Mouse (Mus musculus) lung, embryonic 16.5 days (tissue): ENCODE measurements around the gene Skil. TPM values are rescaled to one million over a fixed set of nuclear protein-coding genes. Genes with fewer than 3 reads are reported as not detected.
"Not testable (repeated sequence)": the region's sequence is repeated elsewhere in the genome, so short reads cannot be mapped to it uniquely, and the experiment has no call there.

ENCODE experiments used
- ATAC-seq: fragments of 200-750 bp; cut with Nextera tagmentation; 2 replicates; pipeline ENCODE4 v1.8.0; 2017; ENCODE audit warnings: low read depth, mild to moderate bottlenecking, moderate library complexity
- H3K27ac ChIP-seq: fragments of 300-500 bp; sonication (generic); 2 replicates; pipeline ENCODE4 v1.5.1; 2014; ENCODE audit warnings: mild to moderate bottlenecking, control low read depth, low read length
- H3K27me3 ChIP-seq: fragments of 300-500 bp; sonication (generic); 2 replicates; pipeline ENCODE4 v1.6.1; 2014; ENCODE audit warnings: low read depth, low read length, mixed read lengths; ENCODE audit not compliant: control insufficient read depth, insufficient read depth
- H3K36me3 ChIP-seq: fragments of 300-500 bp; sonication (generic); 2 replicates; pipeline ENCODE4 v1.6.1; 2014; ENCODE audit warnings: low read length; ENCODE audit not compliant: control insufficient read depth, insufficient read depth
- H3K4me1 ChIP-seq: fragments of 300-500 bp; sonication (generic); replicated peaks from 2 replicates; pipeline ENCODE4 v1.6.1; 2014; ENCODE audit warnings: low read length, mixed read lengths; ENCODE audit not compliant: control insufficient read depth, insufficient read depth
- H3K4me2 ChIP-seq: fragments of 300-500 bp; sonication (generic); 2 replicates; pipeline ENCODE4 v1.6.1; 2014; ENCODE audit warnings: low read depth, low read length, control low read depth
- H3K4me3 ChIP-seq: fragments of 300-500 bp; sonication (generic); 2 replicates; pipeline ENCODE4 v1.5.1; 2014; ENCODE audit warnings: mild to moderate bottlenecking, low read length, control low read depth
- H3K9ac ChIP-seq: fragments of 300-500 bp; sonication (generic); 2 replicates; pipeline ENCODE4 v1.6.1; 2014; ENCODE audit warnings: low read length, control low read depth
- H3K9me3 ChIP-seq: fragments of 300-500 bp; sonication (generic); 2 replicates; pipeline ENCODE4 v1.6.1; 2016; ENCODE audit warnings: low read length; ENCODE audit not compliant: control insufficient read depth
- WGBS: fragments of 180-500 bp; shearing (Covaris S2); extraction: QIAGEN DNeasy Blood & Tissue Kit; methylation state at CpG from one replicate; pipeline ENCODE4 v1.1.7; 2014; 5-methylcytosine and 5-hydroxymethylcytosine counted together
- polyA plus RNA-seq: library from polyadenylated mRNA; unstranded; fragments of >200 nt; fragmentation: Nextera tagmentation; extraction: Ambion mirVana; gene quantifications from 2 replicates; pipeline ENCODE4 v1.2.1, GENCODE M21; 2015

Gene Skil
- polyA plus RNA-seq, 1 experiment from 2014 or later, result 22.2 TPM

- ATAC-seq, result peak; percentile 36; the same call in 1 of the 2 replicates
- no peaks in the 10 kb centered on the region for H3K9me3 ChIP-seq
- no peak overlapping the region for H3K9ac ChIP-seq
- WGBS, result 73% methylated on average over 8 of the region's 8 CpGs
- no peaks in the 10 kb centered on the region for H3K36me3 ChIP-seq
- H3K4me2 ChIP-seq, result no peak overlapping the region
- no peak overlapping the region for H3K4me3 ChIP-seq
- H3K27me3 ChIP-seq, result no peaks in the 10 kb centered on the region
- no peak overlapping the region for H3K27ac ChIP-seq
- H3K4me1 ChIP-seq, result 0 out of 2 replicates have a peak, but pooled peaks cover 2% of the 10 kb centered on the region
Measured at GRCm38 (mm10) chr3:31134246-31134645, 39.4 kb downstream of the Skil start.

- no peak for ATAC-seq
- Histone ChIP-seq H3K4me2 (no peak overlapping the region), H3K4me3 (no peak overlapping the region), H3K27ac (no peak overlapping the region), H3K4me1 (no peaks in the 10 kb centered on the region), H3K36me3 (no peaks in the 10 kb centered on the region), H3K9me3 (no peaks in the 10 kb centered on the region), H3K27me3 (no peaks in the 10 kb centered on the region), H3K9ac (no peak overlapping the region)
- 30% methylated on average over 7 of the region's 7 CpGs for WGBS
Measured at GRCm38 (mm10) chr3:31134696-31135095, 39.8 kb downstream of the Skil start.

GRCm38 (mm10) chr3:31136591-31136990 lies 41.7 kb downstream of the Skil start:
- not testable (repeated sequence) for H3K4me1 ChIP-seq, H3K9me3 ChIP-seq, H3K27me3 ChIP-seq, H3K9ac ChIP-seq, H3K27ac ChIP-seq, H3K4me2 ChIP-seq, H3K4me3 ChIP-seq, ATAC-seq, H3K36me3 ChIP-seq
- WGBS, result 65% methylated on average over 4 of the region's 4 CpGs

- no peaks in the 10 kb centered on the region for H3K9me3 ChIP-seq
- no peaks in the 10 kb centered on the region for H3K4me1 ChIP-seq
- no peak overlapping the region for H3K4me2 ChIP-seq
- H3K4me3 ChIP-seq, result no peak overlapping the region
- WGBS, result 55% methylated on average over 13 of the region's 13 CpGs
- no peak for ATAC-seq
- no peak overlapping the region for H3K9ac ChIP-seq
- no peaks in the 10 kb centered on the region for H3K36me3 ChIP-seq
- H3K27me3 ChIP-seq, result no peaks in the 10 kb centered on the region
- H3K27ac ChIP-seq, result no peak overlapping the region
Measured at GRCm38 (mm10) chr3:31138454-31139424, 43.9 kb downstream of the Skil start.

GRCm38 (mm10) chr3:31141621-31142020 lies 46.8 kb downstream of the Skil start:
- no peaks in the 10 kb centered on the region for H3K27me3 ChIP-seq
- WGBS, result 72% methylated on average over 4 of the region's 4 CpGs
- H3K4me1 ChIP-seq, result no peaks in the 10 kb centered on the region
- H3K4me2 ChIP-seq, result no peak overlapping the region
- ATAC-seq, result no peak
- no peaks in the 10 kb centered on the region for H3K9me3 ChIP-seq
- no peaks in the 10 kb centered on the region for H3K36me3 ChIP-seq
- no peak overlapping the region for H3K9ac ChIP-seq
- H3K27ac ChIP-seq, result no peak overlapping the region
- H3K4me3 ChIP-seq, result no peak overlapping the region

- not testable (repeated sequence) for H3K9ac ChIP-seq, H3K36me3 ChIP-seq, ATAC-seq, H3K4me3 ChIP-seq, H3K4me1 ChIP-seq, H3K4me2 ChIP-seq, H3K9me3 ChIP-seq, H3K27ac ChIP-seq, H3K27me3 ChIP-seq
- 75% methylated on average over 11 of the region's 11 CpGs for WGBS
Measured at GRCm38 (mm10) chr3:31145222-31145621, 50.4 kb downstream of the Skil start.

- peak; percentile 80 for ATAC-seq
- no peak overlapping the region for H3K4me3 ChIP-seq
- no peaks in the 10 kb centered on the region for H3K4me1 ChIP-seq
- H3K4me2 ChIP-seq, result 0 out of 2 replicates have a peak overlapping the region, but pooled peaks have one; percentile 15
- no peaks in the 10 kb centered on the region for H3K9me3 ChIP-seq
- H3K27me3 ChIP-seq, result peaks cover 8% of the 10 kb centered on the region; the same call in 1 of the 2 replicates
- 13% methylated on average over 14 of the region's 14 CpGs for WGBS
- H3K36me3 ChIP-seq, result no peaks in the 10 kb centered on the region
- no peak overlapping the region for H3K9ac ChIP-seq
- no peak overlapping the region for H3K27ac ChIP-seq
Measured at GRCm38 (mm10) chr3:31145641-31146290, 50.9 kb downstream of the Skil start.

GRCm38 (mm10) chr3:31148595-31148994 lies 53.7 kb downstream of the Skil start:
- no peak overlapping the region for H3K27ac ChIP-seq
- WGBS, result 68% methylated on average over 7 of the region's 7 CpGs
- no peak overlapping the region for H3K4me3 ChIP-seq
- no peak overlapping the region for H3K4me2 ChIP-seq
- no peaks in the 10 kb centered on the region for H3K4me1 ChIP-seq
- H3K9ac ChIP-seq, result no peak overlapping the region
- H3K36me3 ChIP-seq, result no peaks in the 10 kb centered on the region
- H3K9me3 ChIP-seq, result no peaks in the 10 kb centered on the region
- peaks cover 8% of the 10 kb centered on the region; the same call in 1 of the 2 replicates for H3K27me3 ChIP-seq
- ATAC-seq, result no peak

- H3K4me1 ChIP-seq, result no peaks in the 10 kb centered on the region
- H3K9ac ChIP-seq, result no peak within 1 kb of the TSS
- H3K27ac ChIP-seq, result no peak within 1 kb of the TSS
- H3K9me3 ChIP-seq, result no peaks in the 10 kb centered on the region
- H3K36me3 ChIP-seq, result no peaks in the 10 kb centered on the region
- ATAC-seq, result peak; percentile 86
- peak within 1 kb of the TSS; percentile 55 for H3K4me2 ChIP-seq
- 1% methylated on average over 33 of the region's 33 CpGs for WGBS
- H3K27me3 ChIP-seq, result peaks cover 8% of the 10 kb centered on the region; the same call in 1 of the 2 replicates
- peak within 1 kb of the TSS; percentile 32 for H3K4me3 ChIP-seq
Measured at GRCm38 (mm10) chr3:31149706-31150105, 54.8 kb downstream of the Skil start, which contains the start of gene Cldn11. Cldn11 (plus strand) TSS chr3:31149920.
